Mouse (Mus musculus): ENCODE measurements around the gene Cdk1.

Cdk1 gene

DNA sequence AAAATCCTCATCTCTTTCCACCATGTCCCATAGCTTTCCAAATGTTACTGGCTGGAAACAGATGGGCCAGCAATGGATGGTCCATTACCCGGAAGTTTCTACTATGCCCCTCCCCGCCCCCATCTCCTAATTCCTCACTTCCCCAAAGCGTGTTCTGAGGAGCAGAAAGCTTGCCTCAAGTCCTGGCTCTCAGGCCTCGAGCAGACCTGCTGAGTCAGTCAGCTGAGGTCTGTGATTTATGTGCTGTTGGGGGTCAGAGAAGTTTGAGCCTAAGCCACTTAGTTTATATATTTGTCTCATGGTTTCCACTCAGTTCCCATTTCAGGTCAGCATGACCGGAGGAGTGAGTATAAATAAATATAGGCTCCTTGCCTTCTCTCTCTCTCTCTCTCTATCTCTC, 43.6 kb downstream of the Cdk1 start:
- no peak for DNase-seq (ENCODE audit: low read depth, low spot score)

GRCm38 (mm10) chr10:69307067-69307466, 45.7 kb downstream of the Cdk1 start:
- peak; percentile 72 for DNase-seq (ENCODE audit: low read depth, low spot score)

- peak; percentile 67 for DNase-seq (ENCODE audit: low read depth, low spot score)
These were observed 46.5 kb downstream of the Cdk1 start for GRCm38 (mm10) chr10:69306205-69306604.

- no peak for DNase-seq (ENCODE audit: low read depth, low spot score)
These were observed 47.1 kb downstream of the Cdk1 start for GRCm38 (mm10) chr10:69305600-69305999.

GRCm38 (mm10) chr10:69304819-69305218, 47.9 kb downstream of the Cdk1 start:
- no peak for DNase-seq (ENCODE audit: low read depth, low spot score)

DNA sequence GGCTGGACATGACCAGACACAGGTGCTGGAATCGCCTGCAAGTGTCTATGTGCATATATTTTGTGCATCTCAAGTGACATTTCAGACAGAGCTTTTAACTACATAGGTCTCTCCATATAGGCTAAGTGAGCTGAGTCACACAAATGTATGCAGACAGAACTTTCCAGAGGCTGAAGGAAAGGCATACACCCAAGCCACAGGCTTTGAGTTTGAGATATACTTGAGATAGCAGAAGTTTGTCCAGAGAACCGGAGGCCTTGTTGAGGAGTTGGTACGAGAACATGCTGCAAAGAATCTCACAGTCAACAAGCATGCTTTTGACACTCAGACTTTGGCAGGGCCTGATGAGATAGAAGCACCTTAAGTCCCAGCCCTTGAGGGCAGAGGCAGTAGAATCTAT, 50.1 kb downstream of the Cdk1 start:
- DNase-seq (ENCODE audit: low read depth, low spot score) = no peak

DNA sequence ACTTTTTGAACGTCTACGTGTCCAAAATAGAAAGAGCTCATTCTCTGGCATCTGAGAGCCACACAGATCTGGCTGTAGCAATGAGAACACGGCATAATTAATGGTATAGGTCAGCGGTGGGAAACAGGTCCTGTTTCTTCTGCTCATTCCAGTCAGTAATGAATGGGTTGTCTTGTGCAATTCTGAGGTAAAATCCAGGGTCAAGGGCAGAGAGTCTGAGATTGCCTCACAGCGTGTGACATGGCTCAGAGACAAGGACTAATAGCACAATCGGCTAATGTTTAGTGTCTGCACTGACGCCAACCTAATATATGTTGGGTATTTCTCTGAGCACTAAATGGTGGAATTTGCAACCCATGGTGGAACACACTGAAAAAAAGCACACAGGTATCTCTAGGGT, 52.8 kb downstream of the Cdk1 start:
- DNase-seq (ENCODE audit: low read depth, low spot score) = no peak

DNA sequence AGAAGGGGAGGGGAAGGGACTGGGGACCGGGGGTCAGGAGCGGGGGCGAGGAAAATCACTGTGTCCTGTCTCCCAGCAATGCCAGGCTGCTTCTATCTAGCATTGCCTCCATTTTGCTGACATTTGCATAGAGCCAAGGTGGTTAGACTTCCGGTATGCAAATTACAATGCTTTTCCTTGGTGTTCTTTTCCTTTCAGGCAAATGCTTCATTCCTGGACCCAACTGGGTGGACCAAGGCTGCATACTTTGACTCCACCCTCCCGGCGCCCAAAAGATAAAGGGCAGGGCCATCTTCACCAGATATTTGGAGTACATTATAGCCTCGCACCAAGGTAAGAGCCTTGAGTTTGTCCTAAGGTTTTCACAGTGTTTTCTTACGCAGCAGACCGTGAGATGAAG, 56.8 kb downstream of the Cdk1 start:
- DNase-seq (ENCODE audit: low read depth, low spot score) = no peak

- DNase-seq (ENCODE audit: low read depth, low spot score) = no peak
These were observed 62.0 kb downstream of the Cdk1 start for GRCm38 (mm10) chr10:69290736-69291135.

DNA sequence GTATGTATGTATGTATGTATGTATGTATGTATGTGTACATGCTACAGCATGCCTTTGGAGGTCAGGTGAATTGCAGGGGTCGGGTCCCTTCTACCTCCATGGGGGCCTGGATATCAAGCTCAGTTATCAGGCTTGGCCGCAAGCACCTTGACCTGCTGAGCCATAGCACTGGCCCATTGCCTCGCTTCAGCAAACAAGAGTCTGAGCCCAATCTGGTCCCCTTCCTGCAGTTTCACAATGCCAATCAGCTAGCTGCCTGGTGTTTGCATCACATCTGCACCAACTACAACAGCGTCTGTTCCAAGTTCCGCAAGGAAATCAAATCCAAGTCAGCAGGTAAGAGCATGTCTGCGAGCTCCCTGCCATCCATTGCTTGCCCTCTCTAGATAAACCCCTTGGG, 64.0 kb downstream of the Cdk1 start:
- no peak for DNase-seq (ENCODE audit: low read depth, low spot score)

GRCm38 (mm10) chr10:69288086-69288485, 64.7 kb downstream of the Cdk1 start:
- DNase-seq (ENCODE audit: low read depth, low spot score) = no peak

DNA sequence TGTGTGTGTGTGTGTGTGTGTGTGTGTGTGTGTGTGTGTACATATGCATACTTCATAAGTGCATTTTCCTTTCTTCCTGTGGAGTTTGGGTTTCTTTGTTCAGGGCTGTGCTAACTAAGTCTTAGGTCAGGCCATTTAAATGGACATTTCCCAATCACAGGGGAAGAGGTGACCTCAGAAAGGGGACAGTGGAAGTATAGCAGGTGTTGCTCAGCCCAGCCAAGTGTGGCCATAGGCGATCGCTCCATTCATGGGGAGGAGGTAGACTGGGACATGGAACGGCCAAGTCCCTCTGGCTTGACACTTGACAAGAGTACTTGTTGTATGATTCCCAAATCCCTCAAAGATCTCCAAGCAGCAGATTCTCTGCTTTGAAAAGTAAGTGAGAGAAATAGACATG, 65.8 kb downstream of the Cdk1 start:
- no peak for DNase-seq (ENCODE audit: low read depth, low spot score)
